Mouse (Mus musculus): ENCODE measurements at regions not wholly inside any gene's neighbourhood (a gene's known extent, or its start where the extent isn't known, plus 50 kb on each side); places are given as distances from the start of the nearest gene placed in this dataset.
"Not testable (repeated sequence)": the region's sequence is repeated elsewhere in the genome, so short reads cannot be mapped to it uniquely, and the experiment has no call there.

DNA sequence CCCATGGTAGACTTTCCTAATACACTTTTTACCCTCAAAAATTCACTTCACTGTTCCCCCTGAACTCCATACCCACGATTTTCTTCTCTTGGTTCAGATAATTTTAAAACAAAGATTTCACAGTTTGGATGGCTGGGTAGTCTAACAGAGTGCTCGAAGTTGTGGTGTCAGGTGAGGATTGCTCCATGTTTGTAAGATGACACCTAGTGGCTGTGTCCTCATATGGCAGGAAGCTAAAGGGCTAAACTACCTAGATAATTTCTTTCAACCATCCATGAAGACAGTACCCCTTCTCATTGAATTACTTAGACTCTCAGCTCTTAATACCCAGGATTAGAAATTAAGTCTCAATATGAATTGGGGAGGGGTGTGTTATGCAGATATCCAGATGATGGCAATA is 708.9 kb upstream of the Cypt1 start:
- DNase-seq (ENCODE audit: extremely low spot score in 1 of 2, low spot score in 2 of 2), result no peak
- Histone ChIP-seq H3K4me3 (no peak overlapping the region), H3K27ac (no peak overlapping the region)
- TF ChIP-seq CTCF (IDR thresholded peaks at IDR 0.05), result peak; percentile 49
- intact Hi-C loops (cut with DNase I), result no loop called here

DNA sequence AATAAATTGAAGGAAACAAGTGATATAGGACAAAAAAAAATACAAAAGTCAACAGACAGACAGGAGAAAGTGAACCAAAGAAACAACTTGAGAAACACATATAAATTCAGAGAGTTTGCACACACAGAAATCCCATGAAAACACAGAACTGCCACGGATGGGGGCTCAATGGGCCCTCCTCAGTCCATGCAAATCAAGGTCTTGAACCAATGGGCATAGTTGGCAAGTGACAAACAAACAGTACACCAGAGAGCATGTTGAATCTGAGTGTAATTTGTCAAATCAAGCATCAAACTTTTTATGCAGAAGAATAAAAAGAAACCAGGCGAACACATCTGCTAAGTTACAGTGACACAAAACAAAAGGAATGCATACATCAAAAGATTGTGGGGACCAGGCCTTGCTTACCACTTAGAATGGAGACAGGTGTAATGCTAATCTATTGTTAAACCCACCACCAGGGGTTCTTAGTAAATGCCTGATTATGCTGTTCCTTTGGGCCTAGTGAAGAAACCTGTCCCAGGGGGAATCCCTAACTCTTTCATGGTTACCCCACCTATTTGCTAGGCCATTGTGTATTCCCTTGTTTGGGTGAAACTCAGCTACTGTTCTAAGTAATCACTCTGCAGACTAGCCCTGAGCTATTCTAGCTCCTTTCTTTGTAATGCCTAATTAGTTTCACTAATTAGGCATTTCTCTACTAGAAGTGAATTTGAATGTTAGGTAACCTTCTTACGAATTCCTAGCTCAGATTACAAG is 676.4 kb upstream of the Cypt1 start:
- H3K27ac ChIP-seq; intact Hi-C loops (cut with DNase I); H3K4me3 ChIP-seq; DNase-seq (ENCODE audit: extremely low spot score in 1 of 2, low spot score in 2 of 2): not testable (repeated sequence)
